Mouse (Mus musculus): ENCODE measurements around the gene Gpt2.

GRCm38 (mm10) chr8:85565186-85565585 is 72.8 kb downstream of the Gpt2 start:
- TF ChIP-seq CTCF (conservative IDR thresholded peaks at IDR 0.05; ENCODE audit: insufficient read depth, insufficient read length, low read depth, low read length) (no peak), POLR2A (IDR thresholded peaks at IDR 0.05; ENCODE audit: low read depth, low read length) (no peak)
